Mouse (Mus musculus): Measurements from ENCODE around the gene B230307C23Rik. TPM values are rescaled to one million over a fixed set of nuclear protein-coding genes. Genes with fewer than 3 reads are reported as not detected.
"Not testable (repeated sequence)": the region's sequence is repeated elsewhere in the genome, so short reads cannot be mapped to it uniquely, and the experiment has no call there.

Gene B230307C23Rik
- polyA plus RNA-seq, 1 experiment from 2014 or later: 20.9 TPM

- Histone ChIP-seq H3K4me1 (peaks cover 18% of the 10 kb centered on the region), H3K27ac (peak within 1 kb of the TSS; percentile 99), H3K27me3 (replicated peaks) (no peaks in the 10 kb centered on the region), H3K4me2 (peak within 1 kb of the TSS; percentile 86), H3K4me3 (peak within 1 kb of the TSS; percentile 77), H3K9me3 (no peaks in the 10 kb centered on the region), H3K9ac (peak within 1 kb of the TSS; percentile 77), H3K36me3 (replicated peaks) (no peaks in the 10 kb centered on the region)
- WGBS: under 1% methylated on average over 78 of the region's 78 CpGs
- peak; percentile 99 for ATAC-seq (replicated peaks)
These were observed 34.8 kb upstream of the B230307C23Rik start, which contains the start of the genes C2cd2 and Zbtb21 for GRCm38 (mm10) chr16:97962151-97962948. TSS of gene C2cd2 (minus strand) at chr16:97962598. TSS of gene Zbtb21 (minus strand) at chr16:97962622.

DNA sequence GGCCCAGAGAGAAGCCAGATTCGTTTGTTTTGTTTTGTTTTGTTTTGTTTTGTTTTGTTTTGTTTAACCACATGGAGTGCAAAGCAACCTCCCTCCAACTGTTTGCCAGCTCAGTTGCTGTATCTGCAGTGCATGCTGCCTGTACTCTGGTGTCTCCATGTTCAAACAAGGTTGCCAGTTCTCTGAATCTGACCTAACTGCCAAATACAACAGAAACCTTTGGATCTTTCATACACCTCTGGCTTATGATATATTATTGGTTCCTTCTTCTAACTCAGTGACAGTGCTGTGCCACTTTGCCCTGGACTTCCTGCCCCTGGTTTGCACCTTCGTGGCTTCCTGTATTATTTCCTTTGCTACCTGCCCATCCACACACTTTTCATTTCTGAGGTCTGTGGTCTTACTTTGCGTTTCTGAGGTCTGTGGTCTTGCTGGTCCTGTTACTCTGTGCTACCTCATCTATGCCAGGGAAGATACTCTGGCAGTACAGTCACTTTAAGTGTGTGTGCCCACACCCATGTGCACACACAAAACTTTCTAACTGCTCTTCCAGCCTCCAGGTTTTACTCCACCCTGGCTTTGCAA, 33.1 kb upstream of the B230307C23Rik start:
- H3K9ac ChIP-seq: no peak overlapping the region
- 93% methylated on average over 3 of the region's 3 CpGs for WGBS
- H3K27ac ChIP-seq: no peak overlapping the region
- peaks cover 18% of the 10 kb centered on the region for H3K4me1 ChIP-seq
- H3K27me3 ChIP-seq (replicated peaks): no peaks in the 10 kb centered on the region
- H3K4me3 ChIP-seq: no peak overlapping the region
- H3K4me2 ChIP-seq: no peak overlapping the region
- H3K36me3 ChIP-seq (replicated peaks): no peaks in the 10 kb centered on the region
- no peaks in the 10 kb centered on the region for H3K9me3 ChIP-seq
- ATAC-seq (replicated peaks): no peak

- no peak overlapping the region for H3K4me2 ChIP-seq
- no peaks in the 10 kb centered on the region for H3K4me1 ChIP-seq
- WGBS: 92% methylated on average over 1 of the region's 1 CpGs
- no peaks in the 10 kb centered on the region for H3K27me3 ChIP-seq (replicated peaks)
- H3K9ac ChIP-seq: no peak overlapping the region
- H3K4me3 ChIP-seq: no peak overlapping the region
- H3K36me3 ChIP-seq (replicated peaks): no peaks in the 10 kb centered on the region
- no peak overlapping the region for H3K27ac ChIP-seq
- no peak for ATAC-seq (replicated peaks)
- H3K9me3 ChIP-seq: no peaks in the 10 kb centered on the region
These were observed 19.8 kb upstream of the B230307C23Rik start for GRCm38 (mm10) chr16:97977277-97977676.

GRCm38 (mm10) chr16:97977722-97978121, 19.4 kb upstream of the B230307C23Rik start:
- Histone ChIP-seq H3K27ac (no peak overlapping the region), H3K9ac (no peak overlapping the region), H3K27me3 (replicated peaks) (no peaks in the 10 kb centered on the region), H3K36me3 (replicated peaks) (no peaks in the 10 kb centered on the region), H3K9me3 (no peaks in the 10 kb centered on the region), H3K4me3 (no peak overlapping the region), H3K4me2 (no peak overlapping the region), H3K4me1 (no peaks in the 10 kb centered on the region)
- no peak for ATAC-seq (replicated peaks)
- WGBS: 86% methylated on average over 3 of the region's 3 CpGs

DNA sequence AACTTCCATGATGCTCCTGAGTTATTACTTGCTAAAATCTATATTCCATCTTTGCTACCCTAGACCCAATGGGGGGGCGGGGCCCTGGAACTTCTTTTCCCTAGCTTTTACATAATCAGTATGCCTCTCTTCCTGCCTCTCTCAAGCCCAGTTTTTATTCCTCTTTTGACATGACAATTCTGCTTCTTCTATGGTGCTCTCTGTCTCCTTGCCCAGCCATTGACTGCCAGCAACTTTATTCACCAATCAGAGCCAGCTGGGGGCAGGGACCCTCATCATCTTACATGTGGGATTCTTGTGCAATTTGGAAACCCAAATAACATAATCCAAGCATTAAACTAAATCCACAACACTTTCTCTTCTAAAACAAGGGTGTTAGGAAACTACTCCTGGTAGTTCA, 15.8 kb upstream of the B230307C23Rik start:
- Histone ChIP-seq H3K4me2 (no peak overlapping the region), H3K9ac (no peak overlapping the region), H3K36me3 (replicated peaks) (no peaks in the 10 kb centered on the region), H3K27me3 (replicated peaks) (no peaks in the 10 kb centered on the region), H3K4me1 (no peaks in the 10 kb centered on the region), H3K4me3 (no peak overlapping the region), H3K27ac (no peak overlapping the region), H3K9me3 (no peaks in the 10 kb centered on the region)
- WGBS: 93% methylated on average over 1 of the region's 1 CpGs
- ATAC-seq (replicated peaks): no peak

DNA sequence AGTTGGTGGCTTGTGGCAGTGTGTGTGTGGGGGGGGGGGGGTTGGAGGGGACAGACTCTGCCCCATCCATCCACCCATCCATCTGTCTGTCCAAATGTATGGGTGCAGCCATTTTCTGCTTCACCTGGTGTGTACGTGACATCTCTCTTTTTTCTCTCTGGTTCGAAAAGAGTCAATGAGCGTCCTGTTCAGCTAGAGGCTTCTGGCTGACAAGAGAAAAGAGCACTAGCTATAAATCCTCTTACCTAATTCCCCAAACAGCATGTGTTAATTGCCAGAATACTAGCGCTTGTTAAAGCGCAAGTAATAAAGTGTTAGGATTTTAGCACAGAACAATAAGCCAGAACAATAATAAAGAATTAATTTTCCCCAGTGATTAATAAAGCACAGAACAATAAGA, 12.5 kb upstream of the B230307C23Rik start:
- H3K9ac ChIP-seq: no peak overlapping the region
- WGBS: 57% methylated on average over 5 of the region's 5 CpGs

GRCm38 (mm10) chr16:97991517-97991916, 5.6 kb upstream of the B230307C23Rik start:
- WGBS: 74% methylated on average over 2 of the region's 2 CpGs
- H3K27ac ChIP-seq: no peak overlapping the region
- no peak overlapping the region for H3K4me2 ChIP-seq
- no peaks in the 10 kb centered on the region for H3K36me3 ChIP-seq (replicated peaks)
- H3K9me3 ChIP-seq: no peaks in the 10 kb centered on the region
- no peak overlapping the region for H3K4me3 ChIP-seq
- no peaks in the 10 kb centered on the region for H3K27me3 ChIP-seq (replicated peaks)
- H3K4me1 ChIP-seq: peaks cover 5% of the 10 kb centered on the region
- ATAC-seq (replicated peaks): no peak
- no peak overlapping the region for H3K9ac ChIP-seq

More for the DNA sequence above, 12.5 kb upstream of the B230307C23Rik start:
- Histone ChIP-seq H3K27ac (no peak overlapping the region), H3K36me3 (replicated peaks) (no peaks in the 10 kb centered on the region), H3K4me1 (no peaks in the 10 kb centered on the region), H3K9me3 (no peaks in the 10 kb centered on the region), H3K27me3 (replicated peaks) (no peaks in the 10 kb centered on the region), H3K4me2 (no peak overlapping the region), H3K4me3 (no peak overlapping the region)
- no peak for ATAC-seq (replicated peaks)

DNA sequence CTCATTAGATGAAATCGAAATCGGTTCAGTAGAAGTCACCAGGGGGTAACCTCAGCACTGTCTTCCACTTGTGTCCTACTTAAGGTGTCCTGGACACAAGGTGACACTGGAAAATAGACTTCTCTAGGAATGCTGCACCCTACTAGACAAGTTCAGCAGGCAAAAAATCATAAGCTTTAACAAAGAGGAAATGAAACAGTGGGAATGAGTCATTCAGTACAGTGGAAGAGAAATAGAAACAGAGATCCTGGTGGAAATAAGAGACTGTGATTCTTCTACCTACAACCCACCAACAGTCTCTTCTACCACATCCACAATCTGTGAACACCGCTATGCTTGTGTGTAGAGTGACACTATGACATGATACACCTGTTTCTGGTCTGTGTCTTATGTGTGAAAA, 4.6 kb upstream of the B230307C23Rik start:
- not testable (repeated sequence) for H3K4me1 ChIP-seq; H3K9me3 ChIP-seq; H3K4me3 ChIP-seq; H3K9ac ChIP-seq; H3K27me3 ChIP-seq (replicated peaks); H3K27ac ChIP-seq; H3K36me3 ChIP-seq (replicated peaks); H3K4me2 ChIP-seq; ATAC-seq (replicated peaks)
- 84% methylated on average over 3 of the region's 3 CpGs for WGBS

DNA sequence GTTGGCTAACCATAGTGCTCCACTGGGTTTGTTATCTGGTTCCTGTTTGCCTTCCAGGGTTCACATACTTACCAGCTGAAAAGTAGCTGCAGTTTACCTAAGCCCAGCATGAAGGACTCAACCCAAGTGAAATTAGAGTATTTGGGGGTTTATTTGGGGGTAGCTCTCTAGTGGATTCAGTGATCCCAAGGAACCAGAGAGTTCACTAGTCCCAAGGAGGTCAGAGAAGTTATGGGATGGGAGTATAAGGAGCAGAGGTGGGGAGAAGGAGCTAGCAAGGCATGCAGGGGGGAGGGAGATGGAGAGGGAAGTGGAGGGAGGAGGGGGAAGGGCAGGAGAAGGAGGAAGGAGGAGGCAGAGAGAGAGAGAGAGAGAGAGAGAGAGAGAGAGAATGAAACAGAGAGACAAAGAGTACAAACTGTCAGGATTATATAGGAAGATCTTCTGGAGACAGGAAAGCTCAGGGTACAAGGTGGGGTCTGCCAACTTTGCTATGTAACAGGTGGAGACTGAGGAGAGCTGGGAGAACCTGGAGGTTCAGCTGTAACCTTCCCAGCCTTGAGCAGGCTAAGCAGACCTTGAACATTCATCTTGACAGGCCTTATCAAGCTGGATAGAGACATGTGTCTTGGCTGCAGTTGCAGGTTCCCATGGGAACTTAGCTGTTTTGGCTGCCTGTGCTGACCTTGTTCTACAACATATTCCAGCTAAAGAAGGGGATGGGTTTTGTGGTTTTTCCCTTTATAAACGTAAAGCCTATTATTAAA, 1.1 kb upstream of the B230307C23Rik start:
- no peak for ATAC-seq (replicated peaks)
- WGBS: 13% methylated on average over 1 of the region's 1 CpGs
- Histone ChIP-seq H3K27ac (no peak overlapping the region), H3K4me1 (peaks cover 16% of the 10 kb centered on the region), H3K36me3 (replicated peaks) (no peaks in the 10 kb centered on the region), H3K4me2 (peak overlapping the region; percentile 88), H3K9ac (peak overlapping the region; percentile 49; the same call in 1 of the 2 replicates), H3K4me3 (peak overlapping the region; percentile 61), H3K27me3 (replicated peaks) (no peaks in the 10 kb centered on the region), H3K9me3 (no peaks in the 10 kb centered on the region)

DNA sequence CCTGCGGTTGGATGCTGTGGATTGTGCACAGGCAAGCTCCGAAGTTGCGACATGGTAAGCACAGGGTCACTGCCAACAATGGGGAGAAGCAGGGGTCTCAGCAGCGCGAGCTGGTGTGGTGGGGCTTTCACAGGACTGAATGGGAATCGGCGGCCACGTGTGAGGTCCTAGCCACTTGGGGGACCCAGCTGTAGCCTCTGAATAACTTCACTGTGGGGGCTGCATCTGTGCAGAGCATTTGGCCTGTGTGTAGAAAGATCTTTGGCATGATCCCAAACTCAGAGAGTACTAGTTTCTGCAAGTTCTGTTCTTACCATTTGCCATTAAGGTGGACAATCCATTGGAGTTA, 242 bp downstream of the B230307C23Rik start:
- H3K4me2 ChIP-seq: peak overlapping the region; percentile 88
- peak; percentile 85; the same call in 1 of the 2 replicates for ATAC-seq (replicated peaks)
- peak overlapping the region; percentile 61 for H3K4me3 ChIP-seq
- H3K9ac ChIP-seq: peak overlapping the region; percentile 49
- H3K27me3 ChIP-seq (replicated peaks); H3K9me3 ChIP-seq; H3K36me3 ChIP-seq (replicated peaks): not testable (repeated sequence)
- peaks cover 16% of the 10 kb centered on the region for H3K4me1 ChIP-seq
- H3K27ac ChIP-seq: peak overlapping the region; percentile 65; the same call in 1 of the 2 replicates
- 0% methylated on average over 8 of the region's 8 CpGs for WGBS

GRCm38 (mm10) chr16:98022081-98022480, 25.0 kb downstream of the B230307C23Rik start:
- no peak overlapping the region for H3K9ac ChIP-seq
- H3K36me3 ChIP-seq (replicated peaks): no peaks in the 10 kb centered on the region; the same call in 1 of the 2 replicates
- WGBS: 93% methylated on average over 3 of the region's 3 CpGs
- ATAC-seq (replicated peaks): no peak
- H3K4me2 ChIP-seq: no peak overlapping the region
- H3K4me1 ChIP-seq: no peaks in the 10 kb centered on the region
- no peaks in the 10 kb centered on the region for H3K27me3 ChIP-seq (replicated peaks)
- H3K27ac ChIP-seq: no peak overlapping the region
- H3K9me3 ChIP-seq: peaks cover 24% of the 10 kb centered on the region
- no peak overlapping the region for H3K4me3 ChIP-seq

DNA sequence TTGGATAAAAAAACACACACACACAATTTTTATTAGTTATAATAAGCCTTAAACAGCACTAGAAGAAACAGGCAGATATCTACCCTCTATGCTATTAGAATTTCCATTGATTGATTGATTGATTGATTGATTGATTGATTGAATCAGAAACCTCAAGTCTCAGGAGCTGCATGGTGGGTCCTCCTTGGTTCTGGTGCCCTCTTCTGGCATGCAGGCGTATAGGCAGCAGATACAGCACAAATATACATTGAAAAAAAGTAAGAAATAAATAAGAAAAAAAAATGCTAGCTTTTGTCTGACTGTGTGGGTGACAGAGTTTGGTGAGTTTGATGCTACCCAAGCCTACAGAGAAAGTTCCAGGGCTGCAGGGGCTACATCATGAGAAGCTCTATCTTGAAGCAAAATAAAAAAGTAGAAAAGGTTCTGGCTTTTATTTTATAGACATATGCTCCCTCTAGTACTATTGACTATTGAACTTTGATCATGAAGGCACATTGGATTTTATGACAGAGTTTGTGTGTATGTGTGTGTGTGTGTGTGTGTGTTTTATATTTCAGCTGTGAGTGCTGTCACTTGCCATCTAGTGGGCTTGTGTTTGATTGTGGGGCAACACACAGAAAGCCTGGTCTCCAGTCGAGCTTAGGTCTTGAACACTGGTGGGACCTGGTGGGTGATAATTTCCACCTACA, 25.7 kb downstream of the B230307C23Rik start:
- Histone ChIP-seq H3K27ac (no peak overlapping the region), H3K4me1 (no peaks in the 10 kb centered on the region), H3K27me3 (replicated peaks) (no peaks in the 10 kb centered on the region), H3K9me3 (peaks cover 17% of the 10 kb centered on the region), H3K9ac (no peak overlapping the region), H3K4me3 (no peak overlapping the region), H3K4me2 (no peak overlapping the region), H3K36me3 (replicated peaks) (no peaks in the 10 kb centered on the region; the same call in 1 of the 2 replicates)
- ATAC-seq (replicated peaks): no peak
- WGBS: 72% methylated on average over 2 of the region's 2 CpGs
